Mouse (Mus musculus) thymus, postnatal 14 days (tissue): Measurements from ENCODE around the gene St6galnac3.

ENCODE experiments used
- DNase-seq: peaks from one replicate; pipeline ENCODE4 v3.0.0; 2021

Gene St6galnac3

GRCm38 (mm10) chr3:153733364-153734159 is 8.6 kb upstream of the St6galnac3 start:
- DNase-seq = no peak

GRCm38 (mm10) chr3:153732749-153733148 is 7.8 kb upstream of the St6galnac3 start:
- no peak for DNase-seq

- no peak for DNase-seq
Measured at GRCm38 (mm10) chr3:153732035-153732434, 7.1 kb upstream of the St6galnac3 start.

- DNase-seq = no peak
Measured at GRCm38 (mm10) chr3:153728577-153728976, 3.6 kb upstream of the St6galnac3 start.

- no peak for DNase-seq
Measured at GRCm38 (mm10) chr3:153723467-153724079, 1.4 kb downstream of the St6galnac3 start.

GRCm38 (mm10) chr3:153721525-153721924 is 3.4 kb downstream of the St6galnac3 start:
- DNase-seq = no peak

- no peak for DNase-seq
Measured at GRCm38 (mm10) chr3:153720922-153721321, 4.1 kb downstream of the St6galnac3 start.

GRCm38 (mm10) chr3:153720296-153720695 is 4.7 kb downstream of the St6galnac3 start:
- no peak for DNase-seq

GRCm38 (mm10) chr3:153719256-153719970 is 5.6 kb downstream of the St6galnac3 start:
- no peak for DNase-seq

GRCm38 (mm10) chr3:153718724-153719123 is 6.2 kb downstream of the St6galnac3 start:
- DNase-seq = peak; percentile 36

GRCm38 (mm10) chr3:153717742-153718141 is 7.2 kb downstream of the St6galnac3 start:
- DNase-seq = no peak

GRCm38 (mm10) chr3:153715646-153716045 is 9.3 kb downstream of the St6galnac3 start:
- DNase-seq = no peak

GRCm38 (mm10) chr3:153710545-153710944 is 14.4 kb downstream of the St6galnac3 start:
- no peak for DNase-seq

- DNase-seq = no peak
Measured at GRCm38 (mm10) chr3:153707687-153708086, 17.3 kb downstream of the St6galnac3 start.

- DNase-seq = no peak
Measured at GRCm38 (mm10) chr3:153706901-153707300, 18.1 kb downstream of the St6galnac3 start.

GRCm38 (mm10) chr3:153701752-153702740 is 22.9 kb downstream of the St6galnac3 start:
- DNase-seq = no peak

- DNase-seq = no peak
Measured at GRCm38 (mm10) chr3:153701172-153701571, 23.8 kb downstream of the St6galnac3 start.

GRCm38 (mm10) chr3:153699086-153699485 is 25.9 kb downstream of the St6galnac3 start:
- no peak for DNase-seq

GRCm38 (mm10) chr3:153692978-153693377 is 32.0 kb downstream of the St6galnac3 start:
- no peak for DNase-seq

GRCm38 (mm10) chr3:153692206-153692813 is 32.7 kb downstream of the St6galnac3 start:
- DNase-seq = no peak

- DNase-seq = no peak
Measured at GRCm38 (mm10) chr3:153691537-153691936, 33.4 kb downstream of the St6galnac3 start.

GRCm38 (mm10) chr3:153690553-153690952 is 34.4 kb downstream of the St6galnac3 start:
- no peak for DNase-seq
